Mouse (Mus musculus) heart, embryonic 11.5 days (tissue): ENCODE data around the gene Rasal2. TPM values are rescaled to one million over a fixed set of nuclear protein-coding genes. Genes with fewer than 3 reads are reported as not detected.

Source experiments
- ATAC-seq: fragments of 200-750 bp; cut with Nextera tagmentation; replicated peaks from 2 replicates; pipeline ENCODE4 v1.8.0; 2017; ENCODE audit warnings: moderate library complexity; ENCODE audit not compliant: insufficient number of reproducible peaks, low FRiP score, low TSS enrichment
- H3K27ac ChIP-seq: fragments of 300-500 bp; sonication (generic); 2 replicates; pipeline ENCODE4 v1.5.1; 2014; ENCODE audit warnings: mild to moderate bottlenecking, low read depth, low read length
- H3K27me3 ChIP-seq: fragments of 300-500 bp; sonication (generic); 2 replicates; pipeline ENCODE4 v1.6.1; 2014; ENCODE audit warnings: mild to moderate bottlenecking, low read length, mixed read lengths; ENCODE audit not compliant: control insufficient read depth, insufficient read depth
- H3K36me3 ChIP-seq: fragments of 300-500 bp; sonication (generic); 2 replicates; pipeline ENCODE4 v1.6.1; 2014; ENCODE audit warnings: mild to moderate bottlenecking, low read length, moderate library complexity, mixed read lengths; ENCODE audit not compliant: control insufficient read depth, insufficient read depth
- H3K4me1 ChIP-seq: fragments of 300-500 bp; sonication (generic); 2 replicates; pipeline ENCODE4 v1.6.1; 2014; ENCODE audit warnings: low read length; ENCODE audit not compliant: control insufficient read depth, insufficient read depth
- H3K4me2 ChIP-seq: fragments of 300-500 bp; sonication (generic); 2 replicates; pipeline ENCODE4 v1.6.1; 2014; ENCODE audit warnings: mild to moderate bottlenecking, moderate library complexity
- H3K4me3 ChIP-seq: fragments of 300-500 bp; sonication (generic); 2 replicates; pipeline ENCODE4 v1.5.1; 2014; ENCODE audit warnings: low read depth, low read length
- H3K9ac ChIP-seq: fragments of 300-500 bp; sonication (generic); 2 replicates; pipeline ENCODE4 v1.6.1; 2014; ENCODE audit warnings: mild to moderate bottlenecking, low read depth, low read length, moderate library complexity
- H3K9me3 ChIP-seq: fragments of 300-500 bp; sonication (generic); replicated peaks from 2 replicates; pipeline ENCODE4 v1.6.1; 2016; ENCODE audit warnings: low read length; ENCODE audit not compliant: control insufficient read depth
- WGBS: fragments of 180-500 bp; shearing (Covaris S2); extraction: QIAGEN DNeasy Blood & Tissue Kit; methylation state at CpG from one replicate; pipeline ENCODE4 v1.1.7; 2014; ENCODE audit not compliant: insufficient replicate concordance; 5-methylcytosine and 5-hydroxymethylcytosine counted together
- polyA plus RNA-seq: library from polyadenylated mRNA; unstranded; fragments of >200 nt; fragmentation: Nextera tagmentation; extraction: Ambion mirVana; gene quantifications from 2 replicates; pipeline ENCODE4 v1.2.1, GENCODE M21; 2014

The Rasal2 gene
- polyA plus RNA-seq, 1 experiment from 2014 or later, result 16.4 TPM

DNA sequence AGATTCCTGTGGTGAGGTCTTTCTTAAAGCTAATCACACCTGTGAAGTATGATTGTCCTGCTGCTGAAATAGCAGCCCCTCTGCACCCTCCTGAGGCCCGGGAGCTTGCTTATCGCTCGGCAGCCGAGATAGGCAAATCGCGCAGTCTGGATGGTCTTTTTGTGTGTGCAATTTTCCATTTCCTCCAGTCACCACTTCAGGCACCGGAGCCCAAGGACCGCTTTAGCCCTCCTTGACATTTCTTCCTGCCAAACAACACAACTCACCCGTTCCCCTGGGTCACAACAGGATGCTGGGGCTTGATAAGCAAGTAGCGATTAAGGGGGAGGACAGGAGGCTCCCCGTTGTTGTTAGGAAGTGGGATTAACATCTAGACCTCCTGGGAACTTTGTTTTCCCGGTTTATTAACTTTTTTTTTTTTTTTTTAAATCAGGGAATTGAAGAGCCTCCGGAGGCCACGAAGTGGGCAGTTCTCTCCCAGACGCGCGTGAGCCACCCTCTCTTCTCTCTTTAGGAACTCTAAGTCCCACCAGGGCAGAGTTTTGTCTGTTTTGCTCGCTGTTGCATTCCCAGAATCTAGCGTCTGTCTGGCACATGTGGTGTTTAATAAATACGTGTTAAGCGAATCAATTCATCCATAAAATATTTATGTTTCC lies 37.7 kb upstream of the Rasal2 start:
- WGBS, result under 1% methylated on average over 21 of the region's 21 CpGs
- Histone ChIP-seq H3K9ac (peak overlapping the region; percentile 60), H3K4me1 (peaks cover 17% of the 10 kb centered on the region; the same call in 1 of the 2 replicates), H3K27me3 (no peaks in the 10 kb centered on the region), H3K4me3 (peak overlapping the region; percentile 39), H3K36me3 (no peaks in the 10 kb centered on the region), H3K4me2 (peak overlapping the region; percentile 74), H3K27ac (peak overlapping the region; percentile 77), H3K9me3 (no peaks in the 10 kb centered on the region)
- peak; percentile 51 for ATAC-seq

DNA sequence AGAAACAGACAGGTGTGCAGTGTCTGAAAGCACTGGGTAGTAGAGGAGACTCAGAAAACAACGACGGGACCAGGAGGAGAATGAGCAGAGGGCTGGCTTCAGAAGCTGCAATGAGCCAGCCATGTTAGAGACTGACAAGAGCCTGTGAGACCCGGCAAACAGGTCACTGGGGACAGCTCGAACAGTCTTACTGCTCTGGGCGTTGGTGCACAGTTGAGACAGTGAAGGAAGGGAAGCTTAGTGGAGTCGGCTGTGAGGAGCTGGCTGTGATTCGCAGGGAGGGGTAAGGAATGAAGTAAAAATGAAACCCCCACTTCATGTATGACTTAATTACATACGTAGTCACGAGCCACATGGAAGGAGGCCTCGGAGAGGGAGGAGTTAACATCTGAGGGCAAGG lies 37.1 kb upstream of the Rasal2 start:
- Histone ChIP-seq H3K27me3 (no peaks in the 10 kb centered on the region), H3K4me2 (peak overlapping the region; percentile 74), H3K4me1 (peaks cover 22% of the 10 kb centered on the region; the same call in 1 of the 2 replicates), H3K36me3 (no peaks in the 10 kb centered on the region), H3K9ac (peak overlapping the region; percentile 60), H3K9me3 (no peaks in the 10 kb centered on the region), H3K27ac (peak overlapping the region; percentile 77), H3K4me3 (peak overlapping the region; percentile 39)
- peak; percentile 58 for ATAC-seq
- 1% methylated on average over 10 of the region's 10 CpGs for WGBS

GRCm38 (mm10) chr1:157448805-157449188 lies 36.4 kb upstream of the Rasal2 start:
- Histone ChIP-seq H3K4me2 (no peak overlapping the region), H3K27ac (peak overlapping the region; percentile 64; the same call in 1 of the 2 replicates), H3K4me3 (no peak overlapping the region), H3K4me1 (peaks cover 26% of the 10 kb centered on the region), H3K27me3 (no peaks in the 10 kb centered on the region), H3K9ac (no peak overlapping the region), H3K36me3 (no peaks in the 10 kb centered on the region), H3K9me3 (no peaks in the 10 kb centered on the region)
- WGBS, result 44% methylated on average over 5 of the region's 5 CpGs
- no peak for ATAC-seq

- Histone ChIP-seq H3K27me3 (no peaks in the 10 kb centered on the region), H3K4me2 (no peak overlapping the region), H3K4me3 (no peak overlapping the region), H3K9ac (no peak overlapping the region), H3K27ac (peak overlapping the region; percentile 64; the same call in 1 of the 2 replicates), H3K9me3 (no peaks in the 10 kb centered on the region), H3K4me1 (peaks cover 30% of the 10 kb centered on the region), H3K36me3 (no peaks in the 10 kb centered on the region)
- WGBS, result 24% methylated on average over 7 of the region's 7 CpGs
- no peak for ATAC-seq
Observed at GRCm38 (mm10) chr1:157448164-157448804, 35.9 kb upstream of the Rasal2 start.

DNA sequence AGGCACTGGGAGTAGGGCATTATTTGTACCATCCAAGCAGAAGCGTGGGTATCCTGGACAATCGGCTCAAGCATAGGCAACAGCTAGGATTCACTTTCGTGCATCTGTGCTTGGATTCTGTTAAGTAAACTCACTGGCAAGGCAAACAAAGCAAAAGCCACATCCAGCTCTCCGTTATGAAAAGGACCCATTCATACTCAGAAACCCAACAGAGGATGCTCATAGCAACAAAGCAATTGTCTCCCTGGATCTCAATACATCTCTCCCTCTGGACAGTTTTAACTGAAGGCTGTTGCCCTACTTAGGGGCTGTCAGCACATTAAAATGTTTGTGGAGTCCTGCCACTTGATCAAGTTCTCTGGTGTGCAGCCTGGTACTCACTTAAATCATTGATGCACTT lies 34.7 kb upstream of the Rasal2 start:
- H3K4me2 ChIP-seq, result no peak overlapping the region

GRCm38 (mm10) chr1:157446325-157446724 lies 33.9 kb upstream of the Rasal2 start:
- 60% methylated on average over 7 of the region's 7 CpGs for WGBS
- Histone ChIP-seq H3K27ac (no peak overlapping the region), H3K36me3 (no peaks in the 10 kb centered on the region), H3K4me2 (no peak overlapping the region), H3K4me1 (peaks cover 37% of the 10 kb centered on the region), H3K27me3 (no peaks in the 10 kb centered on the region), H3K9ac (no peak overlapping the region), H3K4me3 (no peak overlapping the region), H3K9me3 (no peaks in the 10 kb centered on the region)
- ATAC-seq, result no peak

More for the DNA sequence above, 34.7 kb upstream of the Rasal2 start:
- H3K4me1 ChIP-seq, result peaks cover 37% of the 10 kb centered on the region
- no peak overlapping the region for H3K4me3 ChIP-seq
- ATAC-seq, result no peak
- H3K27me3 ChIP-seq, result no peaks in the 10 kb centered on the region
- H3K27ac ChIP-seq, result no peak overlapping the region
- H3K36me3 ChIP-seq, result no peaks in the 10 kb centered on the region
- WGBS, result 73% methylated on average over 4 of the region's 4 CpGs
- no peaks in the 10 kb centered on the region for H3K9me3 ChIP-seq
- no peak overlapping the region for H3K9ac ChIP-seq

DNA sequence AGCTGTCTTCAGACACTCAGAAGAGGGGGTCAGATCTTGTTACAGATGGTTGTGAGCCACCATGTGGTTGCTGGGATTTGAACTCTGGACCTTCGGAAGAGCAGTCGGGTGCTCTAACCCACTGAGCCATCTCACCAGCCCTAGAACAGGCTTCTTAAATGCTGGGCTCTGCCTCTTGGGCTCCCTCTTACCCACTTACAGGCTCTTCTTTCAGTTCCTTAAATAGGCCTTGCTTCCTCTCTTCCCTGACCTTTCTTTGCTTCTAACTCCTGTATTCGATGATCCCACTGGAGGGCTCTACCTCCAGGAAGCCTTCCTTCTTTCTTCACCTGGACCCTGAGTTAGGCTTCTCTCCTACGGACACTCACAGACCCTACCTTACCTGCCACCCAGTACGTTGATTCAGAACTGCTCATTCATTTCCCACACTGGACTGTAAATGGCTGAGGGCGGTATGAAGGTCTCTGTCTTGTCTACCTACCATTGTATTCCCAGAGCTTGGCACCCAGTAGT lies 33.1 kb upstream of the Rasal2 start:
- H3K4me1 ChIP-seq, result peaks cover 38% of the 10 kb centered on the region
- H3K4me2 ChIP-seq, result no peak overlapping the region
- H3K36me3 ChIP-seq, result no peaks in the 10 kb centered on the region
- H3K27me3 ChIP-seq, result no peaks in the 10 kb centered on the region
- H3K27ac ChIP-seq, result no peak overlapping the region
- no peak overlapping the region for H3K4me3 ChIP-seq
- H3K9me3 ChIP-seq, result no peaks in the 10 kb centered on the region
- ATAC-seq, result no peak
- no peak overlapping the region for H3K9ac ChIP-seq
- 84% methylated on average over 6 of the region's 6 CpGs for WGBS

DNA sequence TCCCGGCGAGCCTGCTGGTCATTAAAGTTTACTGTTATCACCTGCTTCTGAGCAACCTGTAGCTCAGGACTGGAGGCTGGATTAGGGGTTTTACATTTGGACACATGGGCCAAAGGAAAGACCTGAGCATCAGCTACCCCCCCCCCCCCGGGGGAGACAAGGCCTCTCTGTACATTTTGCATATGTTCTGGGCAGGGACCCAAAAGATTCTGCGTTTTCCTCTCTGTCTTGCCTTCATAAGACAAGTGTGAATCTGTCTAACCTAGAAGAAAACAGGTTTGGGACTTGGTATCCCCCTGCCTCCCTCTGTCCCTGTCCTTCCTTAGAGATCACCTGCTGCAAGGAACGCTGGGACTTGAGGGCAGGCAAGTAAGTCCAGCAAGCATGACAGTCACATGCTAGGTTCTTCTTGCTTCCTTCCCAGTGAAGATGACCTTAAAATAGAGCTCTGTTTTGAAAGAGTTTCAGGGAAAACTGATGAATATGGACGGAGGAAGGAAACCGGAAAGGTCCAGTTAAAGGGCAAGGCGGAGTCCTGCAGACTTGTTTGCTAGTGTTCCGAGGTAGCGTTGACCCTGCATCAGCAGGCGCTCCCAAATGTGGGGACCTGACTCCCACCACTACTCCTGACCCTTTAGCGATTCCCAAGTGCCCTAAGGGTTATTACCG lies 32.4 kb upstream of the Rasal2 start:
- 66% methylated on average over 13 of the region's 13 CpGs for WGBS
- H3K4me3 ChIP-seq, result no peak overlapping the region
- no peak for ATAC-seq
- H3K4me1 ChIP-seq, result peaks cover 42% of the 10 kb centered on the region
- H3K36me3 ChIP-seq, result no peaks in the 10 kb centered on the region
- no peaks in the 10 kb centered on the region for H3K9me3 ChIP-seq
- H3K27me3 ChIP-seq, result no peaks in the 10 kb centered on the region
- H3K27ac ChIP-seq, result peak overlapping the region; percentile 91
- no peak overlapping the region for H3K9ac ChIP-seq
- no peak overlapping the region for H3K4me2 ChIP-seq
